Mouse (Mus musculus) midbrain, embryonic 14.5 days (tissue): Measurements from ENCODE around the gene 1500009C09Rik. TPM values are rescaled to one million over a fixed set of nuclear protein-coding genes. Genes with fewer than 3 reads are reported as not detected.

Experiments used
- ATAC-seq: fragments of 200-750 bp; cut with Nextera tagmentation; 2 replicates; pipeline ENCODE4 v1.8.0; 2017; ENCODE audit warnings: moderate number of reproducible peaks, moderate library complexity; ENCODE audit not compliant: low FRiP score, low TSS enrichment
- DNase-seq: peaks from one replicate; pipeline ENCODE4 v3.0.0-alpha.2; 2015
- H3K27ac ChIP-seq: fragments of 300-500 bp; sonication (generic); replicated peaks from 2 replicates; pipeline ENCODE4 v1.5.1; 2014; ENCODE audit warnings: mild to moderate bottlenecking, low read depth, low read length, moderate library complexity
- H3K27me3 ChIP-seq: fragments of 300-500 bp; sonication (generic); 2 replicates; pipeline ENCODE4 v1.6.1; 2014; ENCODE audit warnings: low read length, control low read depth, mixed read lengths; ENCODE audit not compliant: control insufficient read depth, insufficient read depth
- H3K36me3 ChIP-seq: fragments of 300-500 bp; sonication (generic); 2 replicates; pipeline ENCODE4 v1.6.1; 2014; ENCODE audit warnings: low read length, control low read depth; ENCODE audit not compliant: control insufficient read depth, insufficient read depth
- H3K4me1 ChIP-seq: fragments of 300-500 bp; sonication (generic); 2 replicates; pipeline ENCODE4 v1.6.1; 2014; ENCODE audit warnings: mild to moderate bottlenecking, antibody characterized with exemption, low read length, control low read depth; ENCODE audit not compliant: control insufficient read depth, insufficient read depth
- H3K4me2 ChIP-seq: fragments of 300-500 bp; sonication (generic); 2 replicates; pipeline ENCODE4 v1.6.1; 2014; ENCODE audit warnings: mild to moderate bottlenecking, low read length, moderate library complexity
- H3K4me3 ChIP-seq: fragments of 300-500 bp; sonication (generic); replicated peaks from 2 replicates; pipeline ENCODE4 v1.5.1; 2014; ENCODE audit warnings: low read depth, low read length
- H3K9ac ChIP-seq: fragments of 300-500 bp; sonication (generic); replicated peaks from 2 replicates; pipeline ENCODE4 v1.6.1; 2014; ENCODE audit warnings: mild to moderate bottlenecking, low read length, moderate library complexity
- H3K9me3 ChIP-seq: fragments of 300-500 bp; sonication (generic); 2 replicates; pipeline ENCODE4 v1.6.1; 2016; ENCODE audit warnings: low read length, control low read depth, mixed read lengths; ENCODE audit not compliant: control insufficient read depth
- WGBS: fragments of 180-500 bp; shearing (Covaris S2); extraction: QIAGEN DNeasy Blood & Tissue Kit; methylation state at CpG from one replicate; pipeline ENCODE4 v1.1.7; 2014; 5-methylcytosine and 5-hydroxymethylcytosine counted together
- polyA plus RNA-seq: library from polyadenylated mRNA; unstranded; fragments of >200 nt; fragmentation: Nextera tagmentation; extraction: Ambion mirVana; gene quantifications from 2 replicates; pipeline ENCODE4 v1.2.1, GENCODE M21; 2014

The 1500009C09Rik gene
- 12.2 and 47.6 TPM in 2 replicates for polyA plus RNA-seq

DNA sequence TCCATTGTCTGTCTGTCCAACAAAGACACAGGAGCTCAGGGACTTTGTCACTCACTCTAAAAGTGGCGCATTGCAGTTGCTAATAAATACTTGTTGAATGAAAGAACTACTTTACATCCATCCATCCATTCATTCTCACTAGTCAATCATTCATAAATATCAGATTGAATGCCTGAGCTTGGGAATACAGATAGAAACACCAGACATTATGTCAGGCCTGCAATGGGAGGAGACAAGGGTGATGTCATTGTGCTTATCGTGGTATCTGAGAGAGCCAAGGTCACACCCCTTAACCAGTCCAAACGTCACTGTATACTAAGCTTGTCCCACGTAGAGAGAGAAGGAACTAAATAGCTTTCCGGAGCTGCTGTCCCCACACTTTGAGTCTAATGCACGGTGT, at the start of gene 1500009C09Rik:
TSS of gene 1500009C09Rik (plus strand) at position 301 of the 400 bp plus-strand sequence.
- no peak for DNase-seq
- Histone ChIP-seq H3K9ac (no peak within 1 kb of the TSS), H3K9me3 (no peaks in the 10 kb centered on the region), H3K4me3 (no peak within 1 kb of the TSS), H3K27ac (no peak within 1 kb of the TSS), H3K4me2 (no peak within 1 kb of the TSS), H3K36me3 (no peaks in the 10 kb centered on the region), H3K4me1 (peaks cover 23% of the 10 kb centered on the region), H3K27me3 (no peaks in the 10 kb centered on the region)
- WGBS = 92% methylated on average over 6 of the region's 6 CpGs
- no peak for ATAC-seq

DNA sequence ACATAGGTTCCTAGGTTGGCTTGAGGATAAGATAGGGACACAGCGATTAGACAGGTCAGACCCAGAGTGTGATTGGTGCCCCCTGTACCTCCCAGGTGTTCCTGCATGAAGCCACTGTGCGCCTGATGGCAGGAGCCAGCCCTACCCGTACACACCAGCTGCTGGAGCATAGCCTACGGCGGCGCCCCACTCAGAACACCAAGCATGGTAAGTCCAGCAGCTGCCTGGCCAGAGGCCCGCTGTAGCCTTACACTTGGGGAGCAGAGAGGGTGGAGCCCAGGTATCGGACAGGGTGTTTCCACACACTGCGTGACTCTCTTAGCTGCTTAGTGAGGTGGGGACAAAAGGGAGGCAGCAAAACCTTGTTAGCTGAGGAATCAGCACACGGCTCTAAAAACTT, 49.1 kb upstream of the 1500009C09Rik start:
- no peak overlapping the region for H3K9ac ChIP-seq
- H3K9me3 ChIP-seq = no peaks in the 10 kb centered on the region
- 93% methylated on average over 10 of the region's 10 CpGs for WGBS
- ATAC-seq (no peak), DNase-seq (no peak)
- peaks cover 80% of the 10 kb centered on the region for H3K36me3 ChIP-seq
- no peak overlapping the region for H3K4me3 ChIP-seq
- peaks cover 18% of the 10 kb centered on the region; the same call in 1 of the 2 replicates for H3K27me3 ChIP-seq
- H3K4me1 ChIP-seq = peaks cover 13% of the 10 kb centered on the region
- no peak overlapping the region for H3K4me2 ChIP-seq
- no peak overlapping the region for H3K27ac ChIP-seq

DNA sequence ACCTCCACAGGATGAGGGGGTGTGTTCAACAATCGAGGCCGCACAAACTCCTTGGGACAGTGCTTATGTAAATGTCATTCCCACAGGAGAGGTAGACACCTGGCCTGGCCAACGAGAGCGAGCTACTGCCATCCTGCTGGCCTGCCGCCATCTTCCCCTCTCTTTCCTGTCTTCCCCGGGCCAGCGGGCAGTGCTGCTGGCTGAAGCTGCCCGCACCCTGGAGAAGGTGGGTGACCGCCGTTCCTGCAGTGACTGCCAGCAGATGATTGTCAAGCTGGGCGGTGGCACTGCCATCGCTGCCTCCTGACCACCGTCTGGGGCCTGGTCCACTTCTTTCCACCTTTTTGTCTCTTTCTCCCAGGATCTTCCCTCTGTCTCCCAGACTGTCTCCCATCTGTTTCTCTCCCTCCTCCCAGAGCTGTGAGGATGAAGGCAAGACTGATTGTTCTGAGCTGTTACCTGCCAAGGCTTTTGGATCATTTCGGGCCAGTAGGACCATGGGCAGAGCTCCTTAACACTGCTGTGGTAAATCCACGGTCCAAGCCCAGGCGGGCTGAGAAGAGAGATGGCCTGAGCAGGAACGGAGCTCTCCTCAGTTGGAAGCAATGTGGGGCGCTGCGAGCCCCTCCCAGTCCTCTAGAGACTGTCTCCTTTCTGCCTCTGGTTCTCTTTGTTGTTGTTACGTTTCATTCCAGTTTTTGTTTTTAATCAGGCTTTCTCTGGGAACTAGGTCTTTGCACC, 48.4 kb upstream of the 1500009C09Rik start:
- ATAC-seq = no peak
- no peak for DNase-seq
- WGBS = 64% methylated on average over 20 of the region's 20 CpGs
- Histone ChIP-seq H3K36me3 (peaks cover 73% of the 10 kb centered on the region), H3K4me1 (peaks cover 13% of the 10 kb centered on the region), H3K9me3 (no peaks in the 10 kb centered on the region), H3K27me3 (peaks cover 18% of the 10 kb centered on the region; the same call in 1 of the 2 replicates), H3K4me2 (no peak overlapping the region), H3K9ac (no peak overlapping the region), H3K4me3 (no peak overlapping the region), H3K27ac (no peak overlapping the region)

DNA sequence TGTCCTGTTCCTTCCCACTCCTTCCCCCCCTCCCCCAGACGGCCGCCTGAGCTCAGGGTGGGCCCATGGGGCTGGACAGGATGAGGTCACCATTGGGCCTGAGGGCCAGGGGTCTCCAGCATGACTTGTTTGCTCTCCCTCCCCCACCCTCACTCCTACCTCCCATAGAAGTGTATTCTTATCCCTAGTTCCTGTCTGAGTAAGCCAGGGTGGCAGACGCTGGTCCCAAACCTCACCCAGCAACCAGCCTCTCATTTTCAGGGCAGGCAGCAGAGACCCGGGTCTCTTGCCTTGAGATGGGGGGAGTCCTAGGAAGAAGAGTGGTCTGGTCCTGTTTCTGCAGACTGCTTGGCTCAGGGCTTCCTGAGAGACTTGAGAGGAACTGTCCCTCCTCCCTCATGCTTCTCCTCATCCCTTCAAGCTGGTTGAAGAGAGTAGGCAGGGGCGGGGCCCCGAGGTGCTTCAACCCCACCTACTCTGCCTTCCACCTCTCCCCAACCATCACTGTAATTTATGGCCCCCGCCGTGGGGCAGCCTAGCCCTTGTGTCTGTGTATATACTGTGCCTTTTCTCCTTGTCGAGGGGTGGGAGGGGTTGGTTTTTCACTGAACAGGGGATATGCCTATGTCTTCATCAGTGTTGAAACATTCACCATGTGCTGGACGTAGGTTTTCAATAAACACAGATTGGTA, 47.4 kb upstream of the 1500009C09Rik start:
- Histone ChIP-seq H3K9ac (no peak overlapping the region), H3K4me2 (no peak overlapping the region), H3K27me3 (peaks cover 27% of the 10 kb centered on the region; the same call in 1 of the 2 replicates), H3K4me1 (peaks cover 13% of the 10 kb centered on the region), H3K4me3 (no peak overlapping the region), H3K27ac (no peak overlapping the region), H3K36me3 (peaks cover 63% of the 10 kb centered on the region), H3K9me3 (no peaks in the 10 kb centered on the region)
- WGBS = 68% methylated on average over 10 of the region's 10 CpGs
- DNase-seq = no peak
- ATAC-seq = no peak

DNA sequence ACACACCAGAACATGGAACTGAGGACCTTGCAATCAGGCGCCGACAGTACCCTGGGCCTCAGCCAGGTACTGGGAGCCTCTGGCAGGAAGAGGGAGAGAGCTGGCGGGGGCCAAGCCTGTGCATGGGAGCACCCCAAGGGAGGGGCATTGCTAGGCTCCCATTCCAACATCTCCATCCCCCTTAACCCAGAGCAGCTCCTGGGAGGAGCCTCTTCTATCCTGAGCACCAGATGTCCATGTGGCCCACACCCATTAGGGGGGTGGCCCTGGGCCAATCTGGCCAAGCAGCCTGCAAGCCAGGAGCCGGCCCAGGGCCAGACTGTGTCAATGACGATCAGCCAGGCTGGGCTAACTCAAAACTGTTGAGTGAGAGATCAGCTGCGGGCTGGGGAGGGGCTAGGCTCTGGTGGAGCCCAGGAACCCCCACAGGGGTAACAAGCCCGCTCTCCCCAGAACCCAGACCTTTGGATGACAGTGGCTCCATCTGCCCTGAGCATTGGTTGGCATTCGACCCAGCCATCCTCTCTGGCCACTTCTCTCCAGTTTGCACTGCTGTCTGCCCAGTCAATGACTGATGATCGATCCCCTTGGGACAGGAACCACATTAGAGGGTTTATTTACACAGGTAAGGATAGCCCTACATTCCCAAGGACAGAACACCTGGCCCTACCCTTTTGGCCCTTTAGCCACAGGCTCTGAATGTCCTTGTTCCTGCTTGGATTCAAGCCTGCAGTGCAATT, 45.7 kb upstream of the 1500009C09Rik start:
- no peak overlapping the region for H3K27ac ChIP-seq
- ATAC-seq (peak; percentile 47), DNase-seq (peak; percentile 66)
- WGBS = 55% methylated on average over 9 of the region's 9 CpGs
- H3K9ac ChIP-seq = no peak overlapping the region
- H3K4me3 ChIP-seq = no peak overlapping the region
- peaks cover 47% of the 10 kb centered on the region for H3K36me3 ChIP-seq
- no peaks in the 10 kb centered on the region for H3K9me3 ChIP-seq
- H3K4me1 ChIP-seq = peaks cover 13% of the 10 kb centered on the region
- peaks cover 44% of the 10 kb centered on the region for H3K27me3 ChIP-seq
- H3K4me2 ChIP-seq = no peak overlapping the region

DNA sequence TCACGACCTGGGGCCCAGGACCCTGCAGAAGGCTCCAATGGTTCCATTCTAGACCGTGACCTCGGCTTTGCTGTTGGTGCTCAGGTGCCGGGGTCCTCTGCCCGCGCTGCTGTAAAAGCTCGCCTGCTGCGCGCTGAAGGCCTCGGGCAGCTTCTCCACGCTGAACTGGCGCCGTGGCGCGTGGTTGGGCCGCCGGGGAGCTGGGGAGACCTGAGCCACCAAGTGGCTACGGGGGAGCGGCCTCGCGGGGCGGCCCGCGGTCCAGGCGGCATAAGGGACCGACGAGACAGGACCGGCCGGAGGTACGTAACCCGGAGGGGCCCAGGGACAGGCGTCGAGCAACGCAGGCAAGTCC, 45.1 kb upstream of the 1500009C09Rik start:
- Histone ChIP-seq H3K9ac (no peak overlapping the region; the same call in 1 of the 2 replicates), H3K36me3 (peaks cover 41% of the 10 kb centered on the region), H3K27me3 (peaks cover 49% of the 10 kb centered on the region), H3K4me3 (no peak overlapping the region), H3K4me1 (peaks cover 17% of the 10 kb centered on the region), H3K4me2 (peak overlapping the region; percentile 33), H3K9me3 (no peaks in the 10 kb centered on the region), H3K27ac (no peak overlapping the region)
- ATAC-seq (no peak), DNase-seq (peak; percentile 37)
- 7% methylated on average over 34 of the region's 34 CpGs for WGBS

DNA sequence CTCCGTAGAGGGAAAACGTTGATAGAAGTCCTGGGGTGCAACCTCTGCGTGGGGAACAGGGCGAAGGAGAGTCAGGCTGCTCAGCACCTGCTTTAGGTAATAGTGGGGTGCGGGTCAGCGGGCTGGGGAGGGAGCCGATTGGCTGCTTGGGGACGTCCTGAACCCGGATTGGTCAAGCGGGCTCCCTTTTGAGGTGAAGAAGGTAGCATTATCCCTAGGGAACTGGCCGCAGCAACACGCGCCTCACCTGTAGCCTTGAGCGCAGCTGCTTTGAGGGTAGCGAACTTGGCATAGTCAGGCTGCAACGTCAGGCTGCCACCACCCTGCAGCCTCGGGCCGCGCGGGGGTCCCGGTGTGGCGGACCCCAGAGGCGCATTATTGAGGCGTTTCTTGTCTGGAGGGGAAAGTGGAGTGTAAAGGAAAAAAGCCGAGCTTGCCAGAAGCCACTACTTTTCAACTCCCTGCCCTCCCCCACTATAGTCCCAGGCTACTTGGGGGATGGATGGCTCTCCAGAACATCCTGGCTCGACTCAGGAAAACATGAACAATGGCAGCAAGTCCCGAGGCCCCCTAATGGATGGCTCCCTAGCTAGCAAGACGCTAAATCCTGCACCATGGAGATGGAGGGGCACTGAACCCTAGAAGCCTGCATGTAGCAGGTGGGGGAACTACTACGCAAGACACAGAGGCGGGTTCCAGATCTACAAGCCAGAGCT, 44.5 kb upstream of the 1500009C09Rik start:
- Histone ChIP-seq H3K27me3 (peaks cover 55% of the 10 kb centered on the region), H3K36me3 (peaks cover 37% of the 10 kb centered on the region), H3K9me3 (no peaks in the 10 kb centered on the region), H3K4me1 (peaks cover 18% of the 10 kb centered on the region), H3K4me2 (peak overlapping the region; percentile 33), H3K4me3 (no peak overlapping the region), H3K27ac (no peak overlapping the region), H3K9ac (no peak overlapping the region; the same call in 1 of the 2 replicates)
- ATAC-seq (no peak), DNase-seq (peak; percentile 36)
- WGBS = 14% methylated on average over 30 of the region's 30 CpGs

DNA sequence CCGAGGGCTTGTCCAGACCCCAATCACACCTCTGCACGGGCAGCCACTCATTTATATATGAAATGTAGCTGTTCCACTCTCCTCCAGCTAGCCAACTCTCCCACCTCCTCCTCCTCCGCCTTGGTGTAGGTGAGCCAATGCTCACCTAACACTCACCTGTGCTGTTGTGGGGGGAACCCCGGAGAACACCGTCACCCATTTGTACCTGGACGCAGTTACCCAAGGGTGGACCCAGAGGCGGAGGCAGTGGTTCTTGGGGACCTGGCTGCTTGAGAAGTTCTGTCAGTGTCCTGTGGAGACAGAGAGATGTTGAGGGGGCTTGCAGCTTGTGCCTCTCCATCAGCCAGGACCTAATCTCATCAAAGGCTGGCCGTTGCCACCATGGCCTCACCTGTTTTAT, 43.9 kb upstream of the 1500009C09Rik start:
- no peak overlapping the region for H3K27ac ChIP-seq
- H3K4me2 ChIP-seq = no peak overlapping the region
- H3K4me1 ChIP-seq = peaks cover 18% of the 10 kb centered on the region
- no peak for DNase-seq
- WGBS = 84% methylated on average over 8 of the region's 8 CpGs
- no peak overlapping the region for H3K4me3 ChIP-seq
- no peak overlapping the region for H3K9ac ChIP-seq
- no peak for ATAC-seq
- peaks cover 31% of the 10 kb centered on the region for H3K36me3 ChIP-seq
- peaks cover 61% of the 10 kb centered on the region for H3K27me3 ChIP-seq
- H3K9me3 ChIP-seq = no peaks in the 10 kb centered on the region
